Mouse (Mus musculus) G1E (cell line): ENCODE results near the gene Ttc7. TPM values are rescaled to one million over a fixed set of nuclear protein-coding genes. Genes with fewer than 3 reads are reported as not detected.

Experiments
- ATAC-seq: 2 replicates; pipeline ENCODE4 v1.8.0; 2016; ENCODE audit warnings: mild to moderate bottlenecking; ENCODE audit not compliant: insufficient number of reproducible peaks, poor library complexity, low FRiP score, severe bottlenecking; ENCODE audit errors: extremely low read depth
- DNase-seq: peaks from one replicate; pipeline ENCODE4 v3.0.0; 2012; ENCODE audit warnings: low spot score
- H3K27me3 ChIP-seq: 2 replicates; pipeline ENCODE4 v1.6.1; 2012; ENCODE audit warnings: mild to moderate bottlenecking, low read length, inconsistent platforms; ENCODE audit not compliant: insufficient read depth
- H3K36me3 ChIP-seq: replicated peaks from 2 replicates; pipeline ENCODE3; 2012; ENCODE audit warnings: mild to moderate bottlenecking, inconsistent platforms
- H3K4me1 ChIP-seq: 2 replicates; pipeline ENCODE4 v1.6.1; 2012; ENCODE audit warnings: low read depth, low read length, inconsistent platforms, mixed read lengths; ENCODE audit not compliant: insufficient read depth
- H3K4me3 ChIP-seq: 2 replicates; pipeline ENCODE4 v1.5.1; 2012; ENCODE audit warnings: low read depth, mild to moderate bottlenecking, inconsistent platforms, low read length, moderate library complexity, mixed read lengths
- H3K9me3 ChIP-seq: replicated peaks from 2 replicates; pipeline ENCODE4 v1.6.1; 2012; ENCODE audit warnings: inconsistent platforms
- CTCF ChIP-seq: IDR thresholded peaks from 2 replicates; pipeline ENCODE4 v1.5.1; 2012; ENCODE audit warnings: low read depth, low read length, inconsistent platforms, mixed read lengths
- GATA1 ChIP-seq: IDR thresholded peaks from 2 replicates; pipeline ENCODE4 v1.6.1; 2012; ENCODE audit warnings: borderline replicate concordance, low read length, inconsistent platforms, mixed read lengths
- GATA2 ChIP-seq: IDR thresholded peaks from 2 replicates; pipeline ENCODE4 v1.6.1; 2012; ENCODE audit warnings: low read depth, low read length, inconsistent platforms, borderline replicate concordance
- POLR2AphosphoS5 ChIP-seq: IDR thresholded peaks from 2 replicates; pipeline ENCODE4 v1.6.1; 2012; ENCODE audit warnings: low read depth, low read length, inconsistent platforms; ENCODE audit not compliant: insufficient replicate concordance
- TAL1 ChIP-seq: conservative IDR thresholded peaks from 2 replicates; pipeline ENCODE4 v1.6.1; 2012; ENCODE audit warnings: low read depth, low read length, inconsistent platforms, mixed read lengths
- polyA plus RNA-seq: library from polyadenylated mRNA; stranded (reverse); fragments of >175 nt; gene quantifications from 2 replicates; pipeline ENCODE4 v1.2.3, GENCODE M21; 2012
- total RNA-seq, 2 experiments: library from RNA; stranded (forward) in 1 of 2; stranded (reverse) in 1 of 2; fragments of 200-1000 nt in 1 of 2; fragments of >200 nt in 1 of 2; fragmentation: Nextera tagmentation in 1 of 2; gene quantifications; 2 replicates each; pipeline ENCODE4 v1.2.3; 2014 to 2017

The Ttc7 gene
- total and polyA plus RNA-seq, 3 experiments = 19.6 to 43.5 (median 34.8) TPM

GRCm38 (mm10) chr17:87343060-87343703, 60.5 kb downstream of the Ttc7 start:
- no peaks in the 10 kb centered on the region for H3K9me3 ChIP-seq
- no peaks in the 10 kb centered on the region for H3K4me1 ChIP-seq
- TF ChIP-seq CTCF = no peak
- no peak for TF ChIP-seq TAL1
- TF ChIP-seq GATA1 = no peak
- TF ChIP-seq GATA2 = no peak
- TF ChIP-seq POLR2AphosphoS5 = no peak
- DNase-seq (no peak), ATAC-seq (no peak)
- no peak overlapping the region for H3K4me3 ChIP-seq
- no peaks in the 10 kb centered on the region for H3K27me3 ChIP-seq
- peaks cover 97% of the 10 kb centered on the region for H3K36me3 ChIP-seq

GRCm38 (mm10) chr17:87344441-87345251, 62.0 kb downstream of the Ttc7 start:
- TF ChIP-seq CTCF = no peak
- no peak for TF ChIP-seq GATA1
- no peak for TF ChIP-seq GATA2
- no peak for TF ChIP-seq TAL1
- TF ChIP-seq POLR2AphosphoS5 = no peak
- DNase-seq (no peak), ATAC-seq (no peak)
- H3K9me3 ChIP-seq = no peaks in the 10 kb centered on the region
- H3K4me1 ChIP-seq = no peaks in the 10 kb centered on the region
- H3K27me3 ChIP-seq = no peaks in the 10 kb centered on the region
- H3K36me3 ChIP-seq = peaks cover 96% of the 10 kb centered on the region
- H3K4me3 ChIP-seq = no peak overlapping the region

- Histone ChIP-seq H3K4me1 (no peaks in the 10 kb centered on the region), H3K4me3 (no peak overlapping the region), H3K9me3 (no peaks in the 10 kb centered on the region), H3K36me3 (peaks cover 96% of the 10 kb centered on the region), H3K27me3 (no peaks in the 10 kb centered on the region)
- ATAC-seq = no peak
- DNase-seq = no peak
- TF ChIP-seq TAL1 (no peak), GATA1 (no peak), CTCF (no peak), GATA2 (no peak), POLR2AphosphoS5 (no peak)
Observed at GRCm38 (mm10) chr17:87345252-87345593, 62.5 kb downstream of the Ttc7 start.

- no peaks in the 10 kb centered on the region for H3K9me3 ChIP-seq
Observed at GRCm38 (mm10) chr17:87348353-87348752, 65.7 kb downstream of the Ttc7 start.

GRCm38 (mm10) chr17:87349069-87349468, 66.4 kb downstream of the Ttc7 start:
- no peak overlapping the region for H3K4me3 ChIP-seq
- no peaks in the 10 kb centered on the region for H3K9me3 ChIP-seq
- peaks cover 95% of the 10 kb centered on the region for H3K36me3 ChIP-seq
- no peaks in the 10 kb centered on the region; the same call in 1 of the 2 replicates for H3K4me1 ChIP-seq
- TF ChIP-seq GATA1 (no peak), POLR2AphosphoS5 (no peak), CTCF (no peak), TAL1 (no peak), GATA2 (no peak)
- no peaks in the 10 kb centered on the region for H3K27me3 ChIP-seq
- no peak for DNase-seq
- ATAC-seq = no peak

More at GRCm38 (mm10) chr17:87348353-87348752, 65.7 kb downstream of the Ttc7 start:
- DNase-seq = no peak
- Histone ChIP-seq H3K27me3 (no peaks in the 10 kb centered on the region), H3K36me3 (peaks cover 95% of the 10 kb centered on the region), H3K4me3 (no peak overlapping the region), H3K4me1 (no peaks in the 10 kb centered on the region; the same call in 1 of the 2 replicates)
- TF ChIP-seq GATA1 = no peak
- TF ChIP-seq GATA2 = no peak
- TF ChIP-seq TAL1 = no peak
- TF ChIP-seq CTCF = no peak
- no peak for TF ChIP-seq POLR2AphosphoS5
- ATAC-seq = no peak

GRCm38 (mm10) chr17:87349575-87349974, 66.9 kb downstream of the Ttc7 start:
- Histone ChIP-seq H3K4me1 (no peaks in the 10 kb centered on the region; the same call in 1 of the 2 replicates), H3K9me3 (no peaks in the 10 kb centered on the region), H3K4me3 (no peak overlapping the region), H3K36me3 (peaks cover 95% of the 10 kb centered on the region), H3K27me3 (no peaks in the 10 kb centered on the region)
- no peak for TF ChIP-seq POLR2AphosphoS5
- TF ChIP-seq CTCF = no peak
- no peak for TF ChIP-seq TAL1
- no peak for TF ChIP-seq GATA2
- no peak for TF ChIP-seq GATA1
- ATAC-seq (no peak), DNase-seq (no peak)
